Mouse (Mus musculus): ENCODE results near the gene Myh6. TPM values are rescaled to one million over a fixed set of nuclear protein-coding genes. Genes with fewer than 3 reads are reported as not detected.

Myh6 gene
- total and polyA plus RNA-seq, 2 experiments from 2014 or later, result 0.21 to 1.4 TPM

DNA sequence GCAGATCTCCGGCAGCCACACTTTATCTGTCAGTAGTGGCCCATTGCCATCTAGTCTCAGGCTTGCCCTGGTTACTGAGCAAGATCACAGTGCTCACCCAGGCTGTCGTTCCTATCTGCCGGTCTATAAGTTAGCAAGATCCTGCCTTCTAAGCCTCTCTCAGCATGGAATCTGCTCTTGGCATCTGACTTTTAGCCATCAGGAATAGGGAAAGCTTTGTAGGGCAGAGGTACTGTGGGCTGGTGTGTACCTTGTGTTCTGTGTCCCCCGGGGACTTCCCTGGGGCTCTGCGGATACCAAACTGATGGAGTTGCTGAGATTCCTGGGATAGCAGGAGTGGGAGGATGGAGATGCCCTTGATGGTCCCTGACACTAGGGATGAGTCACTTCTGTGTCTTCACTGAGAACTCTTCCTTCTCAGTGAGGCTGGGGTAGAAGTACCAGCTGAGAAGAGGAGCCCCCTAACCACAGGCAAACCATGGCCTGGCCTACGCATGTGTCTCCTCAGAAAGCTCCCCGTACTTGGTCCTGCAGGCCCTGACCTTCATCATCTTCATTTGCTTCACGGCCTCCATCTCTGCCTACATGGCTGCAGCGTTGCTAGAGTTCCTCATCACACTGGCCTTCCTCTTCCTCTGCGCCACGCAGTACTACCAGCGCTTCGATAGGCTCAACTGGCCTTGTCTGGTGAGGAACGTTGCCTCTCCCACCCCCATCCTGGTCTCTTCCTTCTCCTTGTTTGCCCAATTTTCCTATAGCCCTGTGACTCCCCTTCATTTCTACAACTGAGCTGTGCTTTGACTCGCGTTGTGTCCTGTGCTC, 29.2 kb downstream of the Myh6 start:
- H3K27ac ChIP-seq, result peak overlapping the region; percentile 26; the same call in 1 of the 2 replicates
- no peaks in the 10 kb centered on the region for H3K9me3 ChIP-seq (ENCODE audit: low read length)
- H3K4me3 ChIP-seq (ENCODE audit: low read length), result no peak overlapping the region
- WGBS, result 87% methylated on average over 16 of the region's 16 CpGs
- peak overlapping the region; percentile 23; the same call in 1 of the 2 replicates for H3K4me2 ChIP-seq (ENCODE audit: low read depth, low read length)
- H3K36me3 ChIP-seq (ENCODE audit: insufficient read depth, low read length), result no peaks in the 10 kb centered on the region
- ATAC-seq, result no peak
- no peak for DNase-seq (ENCODE audit: low spot score)
- H3K9ac ChIP-seq (replicated peaks; ENCODE audit: low read length), result no peak overlapping the region
- no peak for TF ChIP-seq CTCF (IDR thresholded peaks at IDR 0.05; ENCODE audit: low read depth)
- no peaks in the 10 kb centered on the region for H3K27me3 ChIP-seq (ENCODE audit: insufficient read depth, low read length)
- peaks cover 6% of the 10 kb centered on the region; the same call in 1 of the 2 replicates for H3K4me1 ChIP-seq (ENCODE audit: insufficient read depth, low read length)

DNA sequence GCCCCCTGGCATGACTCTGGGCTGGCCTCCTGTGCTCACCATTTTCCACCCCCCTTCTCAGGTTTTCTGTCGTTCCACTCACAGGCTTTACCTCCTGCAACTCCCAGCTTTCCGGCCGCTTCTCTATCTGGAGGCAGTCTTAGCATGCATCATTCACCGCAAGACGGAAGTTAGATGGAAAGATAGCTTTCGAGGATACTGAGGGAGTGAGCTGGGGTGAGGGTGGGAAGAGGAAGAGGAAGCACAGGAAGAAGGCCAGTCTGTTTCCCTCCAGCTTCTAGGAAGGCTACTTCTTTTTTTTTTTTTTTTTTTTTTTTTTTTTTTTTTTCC, 29.9 kb downstream of the Myh6 start:
- H3K27me3 ChIP-seq (ENCODE audit: insufficient read depth, low read length), result no peaks in the 10 kb centered on the region
- peak overlapping the region; percentile 85 for H3K27ac ChIP-seq
- no peak for DNase-seq (ENCODE audit: low spot score)
- ATAC-seq, result no peak
- H3K9me3 ChIP-seq (ENCODE audit: low read length), result no peaks in the 10 kb centered on the region
- peak overlapping the region; percentile 43; the same call in 1 of the 2 replicates for H3K9ac ChIP-seq (replicated peaks; ENCODE audit: low read length)
- no peaks in the 10 kb centered on the region for H3K36me3 ChIP-seq (ENCODE audit: insufficient read depth, low read length)
- WGBS, result 44% methylated on average over 6 of the region's 6 CpGs
- no peak for TF ChIP-seq CTCF (IDR thresholded peaks at IDR 0.05; ENCODE audit: low read depth)
- peaks cover 6% of the 10 kb centered on the region; the same call in 1 of the 2 replicates for H3K4me1 ChIP-seq (ENCODE audit: insufficient read depth, low read length)
- peak overlapping the region; percentile 31; the same call in 1 of the 2 replicates for H3K4me2 ChIP-seq (ENCODE audit: low read depth, low read length)
- H3K4me3 ChIP-seq (ENCODE audit: low read length), result no peak overlapping the region

DNA sequence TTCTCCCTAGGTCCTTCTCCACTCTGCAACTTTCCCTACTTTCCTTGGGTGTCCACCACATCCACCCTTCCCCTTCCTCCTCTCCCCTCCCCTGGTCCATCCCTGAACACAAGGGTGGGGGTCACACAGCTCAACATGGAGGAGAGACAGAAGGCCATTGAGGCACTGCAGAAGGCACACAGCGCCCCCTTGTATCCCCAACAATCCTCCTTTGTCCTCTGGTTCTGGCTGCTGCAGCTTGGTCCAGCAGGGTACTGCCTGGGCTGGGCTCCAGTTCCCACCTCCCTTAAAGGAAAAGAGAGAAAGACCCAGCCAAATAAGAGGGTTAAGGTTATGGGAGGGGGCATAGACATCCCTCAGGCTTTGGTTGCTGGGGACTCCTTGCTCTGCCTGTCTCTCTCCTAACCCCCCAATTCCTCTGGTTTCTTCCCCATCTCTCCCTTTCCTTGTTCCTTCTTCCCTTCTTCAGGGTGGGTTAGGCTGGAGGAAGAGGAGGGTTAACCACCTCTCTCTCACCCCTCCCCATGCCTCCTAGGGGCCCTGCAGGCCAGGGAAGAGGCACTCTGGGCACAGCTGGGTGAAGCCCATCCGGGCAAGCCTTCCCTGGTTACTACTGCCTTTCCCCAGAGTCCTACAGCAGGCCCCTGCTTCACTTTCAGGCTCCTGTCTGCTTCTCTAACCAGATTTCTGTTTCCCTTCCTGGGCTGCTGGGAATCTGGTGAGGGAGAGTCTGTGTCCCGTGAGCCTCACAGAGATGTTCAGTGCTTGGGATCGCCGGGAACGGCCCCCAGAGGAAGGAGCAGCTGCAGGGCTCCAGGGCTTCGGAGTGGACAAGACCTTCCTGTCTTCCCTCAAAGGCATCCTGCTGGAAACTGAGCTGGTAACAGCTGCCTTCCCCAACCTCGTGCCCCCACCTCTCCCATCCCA, 30.6 kb downstream of the Myh6 start, which contains the start of gene Cmtm5:
Cmtm5 (plus strand) TSS at position 358 of the 927 bp plus-strand sequence.
- H3K27ac ChIP-seq, result peak within 1 kb of the TSS; percentile 85
- H3K4me3 ChIP-seq (ENCODE audit: low read length), result no peak within 1 kb of the TSS
- H3K27me3 ChIP-seq (ENCODE audit: insufficient read depth, low read length), result no peaks in the 10 kb centered on the region
- peak; percentile 60 for TF ChIP-seq CTCF (IDR thresholded peaks at IDR 0.05; ENCODE audit: low read depth)
- DNase-seq (ENCODE audit: low spot score) (peak; percentile 83), ATAC-seq (peak; percentile 93)
- peak within 1 kb of the TSS; percentile 31; the same call in 1 of the 2 replicates for H3K4me2 ChIP-seq (ENCODE audit: low read depth, low read length)
- H3K9ac ChIP-seq (replicated peaks; ENCODE audit: low read length), result peak within 1 kb of the TSS; percentile 43
- peaks cover 6% of the 10 kb centered on the region; the same call in 1 of the 2 replicates for H3K4me1 ChIP-seq (ENCODE audit: insufficient read depth, low read length)
- no peaks in the 10 kb centered on the region for H3K36me3 ChIP-seq (ENCODE audit: insufficient read depth, low read length)
- no peaks in the 10 kb centered on the region for H3K9me3 ChIP-seq (ENCODE audit: low read length)
- 16% methylated on average over 8 of the region's 8 CpGs for WGBS

DNA sequence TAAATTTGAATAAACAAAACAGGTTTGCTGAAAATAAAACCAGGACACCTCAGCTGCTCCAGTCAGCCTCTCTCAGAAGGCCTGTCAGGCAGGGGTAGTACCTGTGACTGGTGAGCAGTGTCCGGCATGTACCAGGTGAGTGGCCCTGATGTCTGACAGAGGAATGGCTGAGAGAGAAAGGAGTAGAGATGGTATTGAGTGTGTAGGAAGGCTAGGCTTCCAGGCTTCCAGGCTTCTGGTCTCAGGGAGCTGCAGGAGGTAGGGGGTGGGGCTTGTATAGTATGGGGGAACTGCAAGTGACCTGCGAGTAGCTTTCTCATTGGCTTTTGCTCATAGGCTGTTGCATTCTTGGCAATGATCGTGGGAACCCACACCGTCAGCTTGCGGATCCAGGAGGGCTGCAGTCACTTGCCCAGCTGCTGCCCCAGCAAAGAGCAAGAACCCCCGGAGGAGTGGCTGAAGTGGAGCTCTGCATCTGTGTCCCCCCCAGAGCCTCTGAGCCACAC, 34.0 kb downstream of the Myh6 start, which contains the start of gene Il25:
Il25 (plus strand) TSS at position 51 of the 506 bp plus-strand sequence.
- H3K4me1 ChIP-seq (ENCODE audit: insufficient read depth, low read length), result peaks cover 11% of the 10 kb centered on the region; the same call in 1 of the 2 replicates
- H3K9me3 ChIP-seq (ENCODE audit: low read length), result no peaks in the 10 kb centered on the region
- H3K27me3 ChIP-seq (ENCODE audit: insufficient read depth, low read length), result no peaks in the 10 kb centered on the region
- H3K36me3 ChIP-seq (ENCODE audit: insufficient read depth, low read length), result no peaks in the 10 kb centered on the region
- DNase-seq (ENCODE audit: low spot score), result peak; percentile 69
- no peak within 1 kb of the TSS for H3K27ac ChIP-seq
- ATAC-seq, result no peak
- H3K9ac ChIP-seq (replicated peaks; ENCODE audit: low read length), result 0 out of 2 replicates have a peak within 1 kb of the TSS, but pooled peaks have one; percentile 10
- no peak within 1 kb of the TSS for H3K4me3 ChIP-seq (ENCODE audit: low read length)
- peak within 1 kb of the TSS; percentile 16; the same call in 1 of the 2 replicates for H3K4me2 ChIP-seq (ENCODE audit: low read depth, low read length)
- TF ChIP-seq CTCF (IDR thresholded peaks at IDR 0.05; ENCODE audit: low read depth), result no peak
- 35% methylated on average over 6 of the region's 6 CpGs for WGBS

DNA sequence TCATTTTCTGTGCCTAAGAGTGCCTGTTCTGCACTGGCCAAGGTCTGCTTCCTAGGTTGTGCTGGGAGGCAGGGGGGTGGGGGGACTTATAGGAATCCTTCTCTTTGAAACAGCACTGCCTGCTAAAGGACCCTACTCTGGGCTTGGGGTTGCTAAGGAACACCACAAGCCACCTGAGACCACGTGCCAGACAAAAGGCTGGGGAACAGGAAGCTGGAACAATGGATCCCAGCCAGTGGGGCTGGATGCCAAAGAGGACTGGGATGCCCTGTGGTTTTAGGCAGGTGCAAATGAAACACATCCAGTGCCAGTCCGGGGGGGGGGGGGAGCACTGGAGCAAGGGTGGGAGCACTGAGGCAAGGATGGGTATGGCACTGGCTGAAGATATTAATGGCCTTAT, 36.3 kb downstream of the Myh6 start:
- DNase-seq (ENCODE audit: low spot score), result peak; percentile 55
- no peak overlapping the region for H3K27ac ChIP-seq

DNA sequence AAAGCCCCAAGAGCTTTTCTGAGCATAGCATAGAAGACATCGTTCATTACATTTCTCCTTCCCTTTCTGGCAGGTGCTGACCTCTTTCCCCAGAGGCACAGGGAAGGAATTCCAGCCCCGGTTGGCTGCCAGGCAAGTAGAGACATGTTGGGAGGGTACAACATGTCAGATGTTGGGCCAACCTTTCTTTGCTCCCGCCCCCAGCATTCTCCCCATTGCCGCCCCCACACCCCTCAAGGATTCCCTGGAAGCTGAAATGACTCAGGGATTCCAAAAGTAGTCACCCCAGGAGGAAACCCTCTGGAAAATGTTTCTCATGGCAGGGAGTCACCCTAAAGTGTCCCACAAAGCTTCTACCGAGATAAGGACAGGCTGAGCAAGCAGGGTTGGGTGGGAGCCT, 36.9 kb downstream of the Myh6 start:
- H3K9me3 ChIP-seq (ENCODE audit: low read length), result no peaks in the 10 kb centered on the region
- no peak overlapping the region for H3K9ac ChIP-seq (replicated peaks; ENCODE audit: low read length)
- no peaks in the 10 kb centered on the region for H3K27me3 ChIP-seq (ENCODE audit: insufficient read depth, low read length)
- TF ChIP-seq CTCF (IDR thresholded peaks at IDR 0.05; ENCODE audit: low read depth), result no peak
- DNase-seq (ENCODE audit: low spot score) (no peak), ATAC-seq (no peak)
- H3K4me1 ChIP-seq (ENCODE audit: insufficient read depth, low read length), result peaks cover 27% of the 10 kb centered on the region; the same call in 1 of the 2 replicates
- H3K27ac ChIP-seq, result no peak overlapping the region
- no peaks in the 10 kb centered on the region for H3K36me3 ChIP-seq (ENCODE audit: insufficient read depth, low read length)
- H3K4me3 ChIP-seq (ENCODE audit: low read length), result no peak overlapping the region
- 65% methylated on average over 5 of the region's 5 CpGs for whole genome bisulfite sequencing
- no peak overlapping the region for H3K4me2 ChIP-seq (ENCODE audit: low read depth, low read length)

More for the DNA sequence above, 36.3 kb downstream of the Myh6 start:
- H3K9ac ChIP-seq (replicated peaks; ENCODE audit: low read length), result no peak overlapping the region
- no peaks in the 10 kb centered on the region for H3K27me3 ChIP-seq (ENCODE audit: insufficient read depth, low read length)
- no peak overlapping the region for H3K4me3 ChIP-seq (ENCODE audit: low read length)
- WGBS, result 10% methylated on average over 2 of the region's 2 CpGs
- no peaks in the 10 kb centered on the region for H3K36me3 ChIP-seq (ENCODE audit: insufficient read depth, low read length)
- no peak for ATAC-seq
- no peak overlapping the region for H3K4me2 ChIP-seq (ENCODE audit: low read depth, low read length)
- no peak for TF ChIP-seq CTCF (IDR thresholded peaks at IDR 0.05; ENCODE audit: low read depth)
- peaks cover 26% of the 10 kb centered on the region; the same call in 1 of the 2 replicates for H3K4me1 ChIP-seq (ENCODE audit: insufficient read depth, low read length)
- H3K9me3 ChIP-seq (ENCODE audit: low read length), result no peaks in the 10 kb centered on the region

All from hindbrain, postnatal 0 days (tissue).